In genomic region chr6:67038964-67039363, GRCm38 (mm10) we compare ENCODE assay signal across 27 mouse cellular contexts. TPM values are rescaled to one million over a fixed set of nuclear protein-coding genes. Genes with fewer than 3 reads are reported as not detected.
A peak's percentile ranks its signal among the peaks of the same experiment; 100 is the strongest.
DNase-seq lines count a peak whose midpoint lies in the region; ATAC-seq and TF ChIP-seq lines count a peak whose summit lies in the region.
"Had no signal": no experiment of that assay in that cellular context is flagged by ENCODE, and none has a peak within 500 bp of the region (broad histone marks: within the 10 kb centered on the region; RNA-seq: fewer than 3 reads in every experiment).

No protein-coding gene starts in this region.

- H3K4me3 ChIP-seq in heart, adult 2 months: no peak overlapping the region
- H3K4me3 ChIP-seq in heart, embryonic 10.5 days: no peak overlapping the region
- no peak overlapping the region for H3K4me3 ChIP-seq in liver, postnatal 0 days (ENCODE audit: low read depth, low read length)
- no peak overlapping the region for H3K4me3 ChIP-seq in liver, embryonic 12.5 days
- no peak overlapping the region for H3K4me3 ChIP-seq in MEL (ENCODE audit: control insufficient read depth in 1 of 2, insufficient read depth in 1 of 2, low read depth in 2 of 2, low read length in 2 of 2)
- no peak overlapping the region for H3K4me3 ChIP-seq in forebrain, postnatal 0 days (ENCODE audit: low read depth, low read length)
- H3K4me3 ChIP-seq: erythroblast, embryonic 14.5 days; heart, embryonic 15.5 days; intestine, embryonic 15.5 days; liver, embryonic 15.5 days; megakaryocyte, embryonic 14.5 days had no signal

- ATAC-seq in liver, postnatal 0 days: no peak
- ATAC-seq in liver, embryonic 12.5 days: no peak
- no peak for ATAC-seq in forebrain, postnatal 0 days
- ATAC-seq: activated CD4-positive, CD25-positive, alpha-beta regulatory T cell, adult 4 months; forebrain, embryonic 16.5 days; hindbrain, embryonic 16.5 days; intestine, embryonic 15.5 days had no signal

- TF ChIP-seq EP300 in heart, adult 2 months (IDR thresholded peaks at IDR 0.05; ENCODE audit: insufficient read depth, low read depth, low read length): no peak
- no peak for TF ChIP-seq EP300 in liver, postnatal 0 days (IDR thresholded peaks at IDR 0.05; ENCODE audit: low read depth)
- TF ChIP-seq EP300 in MEL (IDR thresholded peaks at IDR 0.05; ENCODE audit: low read depth in 1 of 2, low read length in 2 of 2): no peak

- intact Hi-C loops in heart, adult 2 months (cut with DNase I): loop anchor here (5.0 to 10.0 kb wide), 2 partner anchors 38 to 226 kb away; no protein-coding TSS in a partner anchor

- no peak overlapping the region for H3K27ac ChIP-seq in heart, adult 2 months
- H3K27ac ChIP-seq in heart, embryonic 10.5 days: no peak overlapping the region
- H3K27ac ChIP-seq in liver, postnatal 0 days (ENCODE audit: low read depth): no peak overlapping the region
- no peak overlapping the region for H3K27ac ChIP-seq in liver, embryonic 12.5 days
- no peak overlapping the region for H3K27ac ChIP-seq in MEL (ENCODE audit: control insufficient read depth, low read depth, low read length)
- no peak overlapping the region for H3K27ac ChIP-seq in forebrain, postnatal 0 days (ENCODE audit: low read depth, low read length)
- H3K27ac ChIP-seq: heart, embryonic 15.5 days; intestine, embryonic 15.5 days had no signal

- no peaks in the 10 kb centered on the region; the same call in 1 of the 2 replicates for H3K79me2 ChIP-seq in heart, adult 2 months (replicated peaks; ENCODE audit: control insufficient read depth, insufficient read depth, low read length)
- peaks cover 16% of the 10 kb centered on the region for H3K79me2 ChIP-seq in MEL (ENCODE audit: control insufficient read depth, insufficient read depth, low read length, poor library complexity)

- no peak for DNase-seq in heart, adult 2 months
- no peak for DNase-seq in heart, embryonic 10.5 days (ENCODE audit: low spot score)
- DNase-seq in liver, postnatal 0 days: no peak
- DNase-seq in MEL (ENCODE audit: low read depth, low spot score): peak; percentile 26
- DNase-seq in ZHBTc4 (ENCODE audit: low read depth, low spot score): peak; percentile 53
- no peak for DNase-seq in forebrain, postnatal 0 days
- DNase-seq: adrenal gland, adult 2 months; cerebellum, adult 8-10 months; kidney, adult 9 months; kidney, postnatal 25 days; left cerebral cortex, postnatal 4 days; lung, postnatal 4 days; midbrain, embryonic 14.5 days; right cerebral cortex, postnatal 25 days; thymus, adult 18-20 months; thymus, postnatal 25 days had no signal

- TF ChIP-seq POLR2A in heart, adult 2 months (IDR thresholded peaks at IDR 0.05; ENCODE audit: insufficient read depth, low read depth, low read length): no peak
- TF ChIP-seq POLR2A in MEL (IDR thresholded peaks at IDR 0.05; ENCODE audit: control insufficient read depth in 1 of 2, insufficient read depth in 1 of 2, low read depth in 1 of 2, low read length in 2 of 2, poor library complexity in 1 of 2): no peak

- 79% methylated on average over 3 of the region's 3 CpGs for WGBS in heart, adult 2 months
- 95% methylated on average over 3 of the region's 3 CpGs for WGBS in heart, embryonic 10.5 days
- 89% methylated on average over 3 of the region's 3 CpGs for WGBS in liver, postnatal 0 days (ENCODE audit: insufficient replicate concordance)
- 84% methylated on average over 2 of the region's 3 CpGs for whole genome bisulfite sequencing in liver, embryonic 12.5 days (ENCODE audit: insufficient replicate concordance)
- WGBS in forebrain, postnatal 0 days: over 99% methylated on average over 3 of the region's 3 CpGs

- peaks cover 3% of the 10 kb centered on the region for H3K4me1 ChIP-seq in heart, adult 2 months (ENCODE audit: control insufficient read depth, insufficient read depth, low read length)
- peaks cover 9% of the 10 kb centered on the region; the same call in 1 of the 2 replicates for H3K4me1 ChIP-seq in heart, embryonic 10.5 days
- peaks cover 16% of the 10 kb centered on the region; the same call in 1 of the 2 replicates for H3K4me1 ChIP-seq in liver, postnatal 0 days (ENCODE audit: insufficient read depth)
- peaks cover 25% of the 10 kb centered on the region for H3K4me1 ChIP-seq in liver, embryonic 12.5 days
- H3K4me1 ChIP-seq in MEL (ENCODE audit: control insufficient read depth in 1 of 2, insufficient read depth in 2 of 2, low read length in 2 of 2): peaks cover 0 to 3% of the 10 kb centered on the region in 2 experiments; a peak in 2 of 4 replicates
- peaks cover 6% of the 10 kb centered on the region; the same call in 1 of the 2 replicates for H3K4me1 ChIP-seq in forebrain, postnatal 0 days (ENCODE audit: insufficient read depth)

- H3K9ac ChIP-seq in heart, adult 2 months (ENCODE audit: low read depth, low read length): no peak overlapping the region
- H3K9ac ChIP-seq in liver, postnatal 0 days (replicated peaks): no peak overlapping the region
- no peak overlapping the region for H3K9ac ChIP-seq in liver, embryonic 12.5 days
- H3K9ac ChIP-seq in MEL (ENCODE audit: control insufficient read depth, low read depth, low read length, poor library complexity, severe bottlenecking): no peak overlapping the region
- H3K9ac ChIP-seq in forebrain, postnatal 0 days: no peak overlapping the region
- H3K9ac ChIP-seq: heart, embryonic 15.5 days; intestine, embryonic 15.5 days; liver, embryonic 15.5 days had no signal

- peak; percentile 44 for TF ChIP-seq RAD21 in MEL (IDR thresholded peaks at IDR 0.05; ENCODE audit: low read depth, low read length)

- peak; percentile 20; the same call in 1 of the 2 replicates for TF ChIP-seq CTCF in heart, adult 2 months (IDR thresholded peaks at IDR 0.05)
- peak; percentile 40; the same call in 1 of the 2 replicates for TF ChIP-seq CTCF in liver, postnatal 0 days (IDR thresholded peaks at IDR 0.05; ENCODE audit: low read depth)
- TF ChIP-seq CTCF in MEL (IDR thresholded peaks at IDR 0.05 in 2 of 3, conservative IDR thresholded peaks at IDR 0.05 in 1 of 3; ENCODE audit: control insufficient read depth in 1 of 3, insufficient read depth in 1 of 3, low read depth in 2 of 3, low read length in 3 of 3, poor library complexity in 1 of 3, severe bottlenecking in 1 of 3): peak; percentile 9 to 50 (median 13); a peak in 2 of 6 replicates
- TF ChIP-seq CTCF in forebrain, postnatal 0 days (IDR thresholded peaks at IDR 0.05; ENCODE audit: low read depth): no peak

- H3K4me2 ChIP-seq in liver, postnatal 0 days (ENCODE audit: low read depth, low read length): no peak overlapping the region
- no peak overlapping the region for H3K4me2 ChIP-seq in liver, embryonic 12.5 days
- H3K4me2 ChIP-seq in forebrain, postnatal 0 days (ENCODE audit: low read depth): no peak overlapping the region
- H3K4me2 ChIP-seq: heart, embryonic 15.5 days; intestine, embryonic 15.5 days; liver, embryonic 15.5 days had no signal

- H3K36me3 ChIP-seq in heart, adult 2 months (ENCODE audit: control insufficient read depth, insufficient read depth, low read length): peaks cover 7% of the 10 kb centered on the region
- H3K36me3 ChIP-seq in heart, embryonic 10.5 days: no peaks in the 10 kb centered on the region
- 0 out of 2 replicates have a peak, but pooled peaks cover 2% of the 10 kb centered on the region for H3K36me3 ChIP-seq in liver, postnatal 0 days (replicated peaks; ENCODE audit: insufficient read depth, low read length)
- peaks cover 17% of the 10 kb centered on the region for H3K36me3 ChIP-seq in liver, embryonic 12.5 days
- peaks cover 4 to 8% of the 10 kb centered on the region in 2 experiments for H3K36me3 ChIP-seq in MEL (ENCODE audit: control insufficient read depth in 1 of 2, insufficient read depth in 2 of 2, low read length in 2 of 2)
- H3K36me3 ChIP-seq in forebrain, postnatal 0 days (ENCODE audit: insufficient read depth): no peaks in the 10 kb centered on the region
- H3K36me3 ChIP-seq: heart, embryonic 15.5 days; intestine, embryonic 15.5 days had no signal

- H3K9me3 ChIP-seq in heart, embryonic 10.5 days: no peaks in the 10 kb centered on the region
- H3K9me3 ChIP-seq in liver, postnatal 0 days (ENCODE audit: low read length): no peaks in the 10 kb centered on the region
- no peaks in the 10 kb centered on the region for H3K9me3 ChIP-seq in liver, embryonic 12.5 days (replicated peaks)
- H3K9me3 ChIP-seq in MEL (replicated peaks; ENCODE audit: insufficient read depth, low read length): no peaks in the 10 kb centered on the region
- no peaks in the 10 kb centered on the region for H3K9me3 ChIP-seq in forebrain, postnatal 0 days (ENCODE audit: low read length)
- H3K9me3 ChIP-seq: G1E; heart, embryonic 15.5 days; intestine, embryonic 15.5 days; liver, embryonic 15.5 days; megakaryocyte, embryonic 14.5 days had no signal

- H3K27me3 ChIP-seq in heart, adult 2 months (ENCODE audit: control insufficient read depth, insufficient read depth, low read length): no peaks in the 10 kb centered on the region
- peaks cover 4% of the 10 kb centered on the region; the same call in 1 of the 2 replicates for H3K27me3 ChIP-seq in heart, embryonic 10.5 days (ENCODE audit: insufficient read depth, poor library complexity, severe bottlenecking)
- H3K27me3 ChIP-seq in liver, postnatal 0 days (ENCODE audit: insufficient read depth, low read length): no peaks in the 10 kb centered on the region
- H3K27me3 ChIP-seq in liver, embryonic 12.5 days (replicated peaks): no peaks in the 10 kb centered on the region
- no peaks in the 10 kb centered on the region for H3K27me3 ChIP-seq in MEL (ENCODE audit: control insufficient read depth in 1 of 2, insufficient read depth in 2 of 2, low read length in 2 of 2)
- H3K27me3 ChIP-seq in forebrain, postnatal 0 days (ENCODE audit: insufficient read depth, low read length): no peaks in the 10 kb centered on the region
- H3K27me3 ChIP-seq: CH12.LX; heart, embryonic 15.5 days; intestine, embryonic 15.5 days; liver, embryonic 15.5 days; megakaryocyte, embryonic 14.5 days had no signal

TF ChIP-seq in MEL, 35 proteins besides CTCF, POLR2A, EP300 and RAD21:
- TF ChIP-seq ZC3H11A (IDR thresholded peaks at IDR 0.05; ENCODE audit: low read depth, low read length): peak; percentile 66
- TF ChIP-seq MXI1 (IDR thresholded peaks at IDR 0.05; ENCODE audit: low read depth, low read length): no peak
- TF ChIP-seq SMC3 (IDR thresholded peaks at IDR 0.05; ENCODE audit: low read depth, low read length): peak; percentile 58
- 0 out of 2 replicates have a peak, but pooled peaks have one; percentile 32 for TF ChIP-seq MAZ (IDR thresholded peaks at IDR 0.05; ENCODE audit: low read depth, low read length)

RNA-seq across cellular contexts. Expression of gene Gadd45a, which starts 1.7 kb away (rescaled TPM):
- total RNA-seq in heart, adult 2 months (2021): 10 to 100 TPM; 14.6 to 16.1 TPM
- 21.5 and 30.3 TPM in 2 replicates for polyA plus RNA-seq in heart, adult 2 months (2012; rRNA removed)
- polyA plus RNA-seq in heart, embryonic 10.5 days (2016; fragmentation: Nextera tagmentation; extraction: Ambion mirVana): 9.0 and 10.9 TPM in 2 replicates
- 49.5 and 65.0 TPM in 2 replicates for polyA plus RNA-seq in liver, postnatal 0 days (2015; fragmentation: Nextera tagmentation; extraction: Ambion mirVana)
- 88.3 and 96.9 TPM in 2 replicates for polyA plus RNA-seq in liver, embryonic 12.5 days (2016; fragmentation: Nextera tagmentation; extraction: Ambion mirVana)
- total RNA-seq in MEL (2012; rRNA removed): 18.1 and 29.3 TPM in 2 replicates
- polyA plus RNA-seq in MEL (2012; ENCODE audit: insufficient read depth in 1 of 2, insufficient read length in 2 of 2, low read depth in 1 of 2, low replicate concordance in 2 of 2, missing spikeins in 1 of 2): 10 to 100 TPM in 1 of 2 experiments, not detected in 1; 37.4 TPM
- total RNA-seq in forebrain, postnatal 0 days (2014; rRNA removed): 4.8 and 7.9 TPM in 2 replicates
- polyA plus RNA-seq in forebrain, postnatal 0 days (2015; fragmentation: Nextera tagmentation; extraction: Ambion mirVana): 6.9 and 7.8 TPM in 2 replicates

Comparison
In these comparisons a context has a peak if more than half of its experiments do, and no peak if none do; other contexts are left out.
1. DNase-seq: peak in MEL (single experiment) and ZHBTc4 (single experiment); none in heart, adult 2 months (0 of 2), heart, embryonic 10.5 days (single experiment), liver, postnatal 0 days (single experiment) and forebrain, postnatal 0 days (single experiment).